Mouse (Mus musculus): ENCODE data around the gene Tut1.

DNA sequence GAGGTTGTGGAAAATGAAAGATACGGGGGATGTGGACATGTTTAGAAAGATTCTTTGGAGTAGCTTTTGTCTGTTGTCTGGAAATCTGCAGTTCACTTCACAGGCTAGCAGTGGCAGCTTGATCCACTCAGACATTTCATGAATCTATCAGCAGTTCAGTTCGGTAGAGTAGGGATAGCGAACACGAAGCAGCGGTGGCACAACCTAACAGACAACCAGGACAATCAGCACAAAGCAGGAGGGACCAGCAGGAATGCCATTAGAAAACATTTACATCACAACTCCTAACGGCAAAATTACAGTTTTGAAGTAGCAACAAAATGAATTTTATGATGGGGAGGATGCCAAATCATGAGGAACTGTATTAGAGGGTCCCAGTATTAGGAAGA is 34.0 kb upstream of the Tut1 start:
- TF ChIP-seq USF1 (IDR thresholded peaks at IDR 0.05; ENCODE audit: low read depth) (no peak), CTCF (IDR thresholded peaks at IDR 0.05; ENCODE audit: control insufficient read depth, insufficient read depth, insufficient read length) (no peak), MAX (IDR thresholded peaks at IDR 0.05) (no peak), MYOG (IDR thresholded peaks at IDR 0.05; ENCODE audit: control insufficient read depth, extremely low read depth, insufficient read length) (no peak), MYOD1 (IDR thresholded peaks at IDR 0.05; ENCODE audit: control insufficient read depth, insufficient read length, low read depth) (no peak)
